Mouse (Mus musculus) urinary bladder, postnatal 0 days (tissue): ENCODE results near the gene H2-Ab1. TPM values are rescaled to one million over a fixed set of nuclear protein-coding genes. Genes with fewer than 3 reads are reported as not detected.

ENCODE experiments used
- polyA plus RNA-seq: library from polyadenylated mRNA; unstranded; fragments of >200 nt; fragmentation: Nextera tagmentation; extraction: Ambion mirVana; gene quantifications from 2 replicates; pipeline ENCODE4 v1.2.1, GENCODE M21; 2015

H2-Ab1 gene
- polyA plus RNA-seq, result 5.8 and 6.3 TPM in 2 replicates

DNA sequence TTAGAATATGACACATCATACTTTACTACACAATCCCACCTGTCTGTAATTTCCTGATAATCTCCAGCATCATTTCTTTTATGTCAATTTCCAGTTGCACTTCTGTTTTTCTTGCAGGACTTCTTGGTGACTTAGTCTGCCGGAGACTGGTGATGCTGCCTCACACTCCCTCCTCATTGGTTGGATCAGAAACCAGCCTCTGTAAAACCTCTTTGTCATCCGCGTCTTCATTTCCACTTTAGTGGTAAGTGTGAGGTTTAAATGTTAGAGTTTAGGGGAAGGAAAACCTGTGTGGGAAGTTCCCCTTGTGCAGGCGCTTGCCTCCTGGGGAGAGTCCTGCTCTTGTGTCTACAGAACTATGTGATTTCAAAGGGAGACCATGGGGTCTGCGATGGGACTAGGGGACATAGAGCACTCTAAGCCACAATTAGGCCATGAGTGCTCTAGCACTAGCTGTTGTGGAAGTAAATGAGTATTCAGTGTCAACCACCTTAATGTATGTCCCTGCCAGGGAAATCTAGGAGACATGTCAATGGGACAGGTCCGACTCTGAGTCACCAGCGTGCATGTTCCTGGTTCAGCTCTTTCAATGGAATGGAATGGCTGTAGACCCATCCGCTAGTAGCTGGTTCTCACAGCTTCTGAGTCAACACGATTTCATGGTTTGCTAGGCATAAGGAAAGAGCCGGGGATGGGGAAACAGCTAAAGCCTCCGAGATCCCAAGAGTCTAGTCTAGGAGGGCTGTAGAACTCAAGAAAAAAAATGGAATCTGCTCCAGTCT is at the start of gene H2-Ab1:
H2-Ab1 (plus strand) TSS at position 96 of the 782 bp plus-strand sequence.

DNA sequence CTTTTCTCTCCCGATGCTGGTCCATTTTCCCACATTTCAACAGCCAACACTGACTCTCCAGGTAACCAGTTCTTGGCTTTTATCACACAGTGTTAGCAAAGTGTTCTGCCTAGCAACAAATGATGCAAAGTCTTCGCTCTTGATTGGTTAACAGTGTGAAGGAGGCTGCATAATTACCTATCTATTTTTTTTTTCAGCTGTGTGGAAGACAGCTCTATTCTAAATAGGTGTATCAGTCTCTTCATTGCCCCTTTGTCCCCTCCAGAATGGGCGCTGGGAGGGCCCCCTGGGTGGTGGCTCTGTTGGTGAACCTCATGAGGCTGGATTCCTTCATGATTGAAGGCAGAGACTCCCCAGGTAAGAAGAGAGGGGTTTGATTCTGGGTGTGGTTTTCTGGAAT is 18.8 kb upstream of the H2-Ab1 start, which contains the start of gene H2-Ob:
H2-Ob (plus strand) TSS at position 198 of the 400 bp plus-strand sequence.

DNA sequence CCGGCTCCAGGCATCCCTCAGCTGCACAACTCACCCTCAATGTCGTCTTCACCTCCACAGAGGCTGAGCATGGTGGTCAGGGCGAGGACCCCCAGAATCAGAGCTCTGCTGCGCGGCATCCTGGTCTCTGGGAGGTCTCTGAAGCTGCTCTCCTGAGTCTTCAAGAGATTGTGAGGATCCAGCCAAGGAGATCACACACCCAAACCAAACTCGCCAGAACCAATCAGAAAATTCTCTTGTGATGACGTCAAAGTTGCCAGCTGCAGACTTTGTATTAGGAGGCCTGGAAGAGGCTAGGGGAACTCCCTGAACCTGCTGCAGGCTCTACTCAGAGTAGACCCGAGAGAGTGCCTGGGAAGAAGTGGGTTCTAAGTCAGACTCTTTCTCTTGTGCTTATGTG is 30.2 kb downstream of the H2-Ab1 start, which contains the start of gene H2-Aa:
H2-Aa (minus strand) TSS at position 176 of the 400 bp plus-strand sequence.

DNA sequence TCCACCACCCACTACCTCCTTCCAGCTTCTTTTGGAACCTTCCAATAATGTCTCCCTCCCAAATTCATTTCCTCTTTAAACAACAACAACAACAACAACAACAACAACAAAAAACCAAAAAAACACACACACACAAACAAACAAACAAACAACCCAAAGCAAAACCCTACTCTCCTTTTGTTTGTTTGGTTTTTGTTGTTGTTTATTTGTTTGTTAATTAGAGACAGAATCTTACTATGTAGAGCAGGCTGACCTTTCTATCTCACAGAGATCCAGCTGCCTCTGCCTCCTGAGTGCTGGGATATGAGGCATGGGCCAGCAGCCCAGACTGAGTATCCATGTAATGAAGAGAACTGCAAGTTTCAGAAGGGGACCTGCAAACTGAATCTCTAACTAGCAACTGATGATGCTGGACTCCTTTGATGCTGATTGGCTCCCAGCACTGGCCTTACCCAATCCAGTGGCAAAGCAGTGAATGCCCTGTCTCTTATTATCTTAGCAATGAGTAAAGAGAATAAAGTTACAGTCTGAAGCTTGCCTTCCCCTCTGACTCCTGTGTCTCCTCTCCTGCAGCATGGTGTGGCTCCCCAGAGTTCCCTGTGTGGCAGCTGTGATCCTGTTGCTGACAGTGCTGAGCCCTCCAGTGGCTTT is 48.0 kb downstream of the H2-Ab1 start, which contains the start of gene H2-Eb1:
H2-Eb1 (plus strand) TSS at position 488 of the 651 bp plus-strand sequence.

Other genes with a start within 250 kb of the H2-Ab1 start
- gene Ring1, start 233.0 kb upstream of the H2-Ab1 start, polyA plus RNA-seq, result 12.7 and 13.4 TPM in 2 replicates
- gene H2-Ke6, start 229.6 kb upstream of the H2-Ab1 start, polyA plus RNA-seq, result 39.1 and 39.5 TPM in 2 replicates
- gene Slc39a7, start 226.0 kb upstream of the H2-Ab1 start, polyA plus RNA-seq, result 139 and 141 TPM in 2 replicates
- 22.6 and 25.7 TPM in 2 replicates for gene Rxrb, start 225.9 kb upstream of the H2-Ab1 start, polyA plus RNA-seq
- 0.26 and 0.34 TPM in 2 replicates for gene Col11a2, start 218.3 kb upstream of the H2-Ab1 start, polyA plus RNA-seq
- 0.24 TPM in 1 of 2 replicates, not detected in the other for gene H2-Oa, start 165.3 kb upstream of the H2-Ab1 start, polyA plus RNA-seq
- 5.8 and 8.1 TPM in 2 replicates for gene H2-DMa, start 138.1 kb upstream of the H2-Ab1 start, polyA plus RNA-seq
- gene Brd2, start 135.1 kb upstream of the H2-Ab1 start, polyA plus RNA-seq, result 53.0 and 53.2 TPM in 2 replicates
- 0.13 TPM in 1 of 2 replicates, not detected in the other for gene H2-DMb2, start 114.4 kb upstream of the H2-Ab1 start, polyA plus RNA-seq
- 1.5 and 2.6 TPM in 2 replicates for gene H2-DMb1, start 104.6 kb upstream of the H2-Ab1 start, polyA plus RNA-seq
- gene Tap1, start 70.1 kb upstream of the H2-Ab1 start, polyA plus RNA-seq, result 20.0 and 21.3 TPM in 2 replicates
- gene Psmb9, start 69.9 kb upstream of the H2-Ab1 start, polyA plus RNA-seq, result 8.6 and 8.7 TPM in 2 replicates
- 24.2 and 30.5 TPM in 2 replicates for gene Psmb8, start 60.0 kb upstream of the H2-Ab1 start, polyA plus RNA-seq
- 9.6 and 12.5 TPM in 2 replicates for gene Tap2, start 54.2 kb upstream of the H2-Ab1 start, polyA plus RNA-seq
- 0.14 and 0.29 TPM in 2 replicates for gene H2-Ob, start 18.8 kb upstream of the H2-Ab1 start, polyA plus RNA-seq
- gene H2-Aa, start 30.1 kb downstream of the H2-Ab1 start, polyA plus RNA-seq, result 0.88 and 0.93 TPM in 2 replicates
- gene H2-Eb1, start 48.2 kb downstream of the H2-Ab1 start, polyA plus RNA-seq, result 2.4 and 3.0 TPM in 2 replicates
- gene H2-Eb2, start 68.0 kb downstream of the H2-Ab1 start, polyA plus RNA-seq, result not detected in 2 replicates
- gene Btnl2, start 97.1 kb downstream of the H2-Ab1 start, polyA plus RNA-seq, result not detected in 2 replicates
- not detected in 2 replicates for gene Btnl1, start 119.4 kb downstream of the H2-Ab1 start, polyA plus RNA-seq
- gene BC051142, start 141.1 kb downstream of the H2-Ab1 start, polyA plus RNA-seq, result 0.42 and 0.47 TPM in 2 replicates
- not detected in 2 replicates for gene Btnl4, start 219.6 kb downstream of the H2-Ab1 start, polyA plus RNA-seq